Mouse (Mus musculus): Measurements from ENCODE around the gene Lrig3. TPM values are rescaled to one million over a fixed set of nuclear protein-coding genes. Genes with fewer than 3 reads are reported as not detected.

Gene Lrig3
- polyA plus RNA-seq, 1 experiment from 2014 or later: 17.5 TPM

DNA sequence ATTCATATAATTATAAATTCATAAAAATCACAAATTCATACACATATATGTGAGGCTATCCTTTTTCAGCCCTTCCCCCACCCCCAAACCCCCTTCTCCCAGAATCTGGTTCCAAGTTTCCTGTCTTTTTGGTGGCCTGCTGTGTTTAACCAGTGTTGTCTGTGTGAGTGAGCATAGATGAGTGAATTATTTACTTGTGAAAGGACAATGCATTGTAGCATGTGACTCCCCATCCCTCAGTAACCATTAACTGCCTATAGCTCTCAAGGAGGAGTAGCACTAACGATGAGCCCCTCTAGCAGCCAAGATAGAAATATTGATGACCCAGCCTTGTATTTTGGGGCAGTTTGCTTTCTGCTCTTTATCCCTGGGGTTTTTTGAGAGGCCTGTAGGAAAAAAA lies 37.9 kb downstream of the Lrig3 start:
- H3K27me3 ChIP-seq (ENCODE audit: control insufficient read depth, insufficient read depth, low read length): no peaks in the 10 kb centered on the region
- H3K4me1 ChIP-seq (ENCODE audit: control insufficient read depth, insufficient read depth, low read length): peaks cover 6% of the 10 kb centered on the region
- H3K27ac ChIP-seq (ENCODE audit: low read length): no peak overlapping the region; the same call in 1 of the 2 replicates
- no peak for ATAC-seq (ENCODE audit: insufficient read depth, low FRiP score)
- no peak overlapping the region for H3K9ac ChIP-seq (ENCODE audit: low read length)
- H3K9me3 ChIP-seq (replicated peaks; ENCODE audit: control insufficient read depth, low read length): no peaks in the 10 kb centered on the region
- no peak overlapping the region for H3K4me3 ChIP-seq (replicated peaks; ENCODE audit: low read length)
- 53% methylated on average over 1 of the region's 1 CpGs for WGBS
- H3K36me3 ChIP-seq (ENCODE audit: control insufficient read depth, insufficient read depth, low read length): peaks cover 31% of the 10 kb centered on the region
- H3K4me2 ChIP-seq (ENCODE audit: low read depth, low read length): no peak overlapping the region

DNA sequence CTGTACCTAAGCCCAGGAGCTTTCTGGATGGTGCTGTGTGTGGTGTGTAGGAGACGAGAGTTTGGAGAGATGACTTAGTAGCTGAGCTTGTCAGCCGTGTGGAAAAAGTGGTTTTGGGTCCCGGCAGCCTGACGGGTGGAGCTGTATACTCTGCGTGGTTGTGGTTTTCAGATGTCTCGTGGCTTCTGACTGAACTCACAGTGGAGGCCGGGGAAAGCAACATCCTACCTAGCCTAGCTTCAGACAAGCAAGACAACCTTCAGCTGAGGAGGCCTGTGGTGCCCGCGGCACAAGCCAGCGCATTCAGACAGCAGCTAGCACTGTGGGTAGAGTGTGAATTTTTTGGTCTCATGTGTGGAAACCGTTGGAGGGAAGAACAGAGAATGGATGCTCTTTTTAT lies 47.7 kb downstream of the Lrig3 start:
- 84% methylated on average over 11 of the region's 11 CpGs for WGBS
- no peak for ATAC-seq (ENCODE audit: insufficient read depth, low FRiP score)
- no peak overlapping the region for H3K9ac ChIP-seq (ENCODE audit: low read length)
- H3K36me3 ChIP-seq (ENCODE audit: control insufficient read depth, insufficient read depth, low read length): peaks cover 52% of the 10 kb centered on the region
- no peak overlapping the region for H3K27ac ChIP-seq (ENCODE audit: low read length)
- H3K4me1 ChIP-seq (ENCODE audit: control insufficient read depth, insufficient read depth, low read length): no peaks in the 10 kb centered on the region
- H3K27me3 ChIP-seq (ENCODE audit: control insufficient read depth, insufficient read depth, low read length): no peaks in the 10 kb centered on the region
- no peak overlapping the region for H3K4me2 ChIP-seq (ENCODE audit: low read depth, low read length)
- no peak overlapping the region for H3K4me3 ChIP-seq (replicated peaks; ENCODE audit: low read length)
- no peaks in the 10 kb centered on the region for H3K9me3 ChIP-seq (replicated peaks; ENCODE audit: control insufficient read depth, low read length)

DNA sequence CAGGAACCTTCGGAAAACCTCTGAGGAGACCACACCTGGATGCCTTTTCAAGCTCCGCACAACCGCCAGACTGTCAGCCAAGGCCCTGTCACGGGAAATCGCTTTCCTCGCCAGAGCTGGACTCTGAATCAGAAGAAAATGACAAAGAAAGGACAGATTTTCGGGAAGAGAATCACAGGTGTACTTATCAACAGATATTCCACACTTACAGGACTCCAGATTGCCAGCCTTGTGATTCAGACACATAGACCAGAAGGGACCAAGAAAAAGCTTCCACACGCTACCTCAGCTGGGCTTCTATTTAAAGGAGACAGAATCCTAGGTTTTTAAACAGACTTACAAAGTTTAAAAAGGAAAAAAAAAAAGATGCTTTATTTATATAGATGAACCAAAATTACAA lies 48.7 kb downstream of the Lrig3 start:
- Histone ChIP-seq H3K9me3 (replicated peaks; ENCODE audit: control insufficient read depth, low read length) (no peaks in the 10 kb centered on the region), H3K4me3 (replicated peaks; ENCODE audit: low read length) (no peak overlapping the region), H3K9ac (ENCODE audit: low read length) (no peak overlapping the region), H3K36me3 (ENCODE audit: control insufficient read depth, insufficient read depth, low read length) (peaks cover 43% of the 10 kb centered on the region), H3K4me1 (ENCODE audit: control insufficient read depth, insufficient read depth, low read length) (no peaks in the 10 kb centered on the region), H3K4me2 (ENCODE audit: low read depth, low read length) (no peak overlapping the region), H3K27me3 (ENCODE audit: control insufficient read depth, insufficient read depth, low read length) (no peaks in the 10 kb centered on the region), H3K27ac (ENCODE audit: low read length) (no peak overlapping the region)
- 90% methylated on average over 8 of the region's 8 CpGs for WGBS
- ATAC-seq (ENCODE audit: insufficient read depth, low FRiP score): no peak

DNA sequence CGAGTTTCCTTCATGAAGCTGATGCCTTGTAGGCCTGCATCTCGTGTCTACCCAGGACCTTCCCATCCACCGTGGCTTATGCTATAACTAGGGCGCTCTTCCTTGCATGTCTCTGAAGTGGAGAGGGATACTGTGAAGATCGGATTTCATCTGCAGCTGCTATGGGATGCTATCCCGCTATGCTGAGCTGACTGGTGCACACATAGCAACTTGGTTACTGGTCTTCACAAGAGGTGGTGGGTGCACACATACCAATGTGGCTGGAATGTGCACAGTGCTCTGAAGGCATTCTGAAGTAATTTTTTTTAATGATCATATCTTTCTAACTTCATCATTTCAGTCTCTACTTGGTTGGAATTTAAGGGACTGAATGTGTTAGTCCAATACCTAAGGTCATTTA lies 49.7 kb downstream of the Lrig3 start:
- H3K4me3 ChIP-seq (replicated peaks; ENCODE audit: low read length): no peak overlapping the region
- H3K4me1 ChIP-seq (ENCODE audit: control insufficient read depth, insufficient read depth, low read length): no peaks in the 10 kb centered on the region
- no peaks in the 10 kb centered on the region for H3K27me3 ChIP-seq (ENCODE audit: control insufficient read depth, insufficient read depth, low read length)
- peaks cover 35% of the 10 kb centered on the region for H3K36me3 ChIP-seq (ENCODE audit: control insufficient read depth, insufficient read depth, low read length)
- ATAC-seq (ENCODE audit: insufficient read depth, low FRiP score): no peak
- H3K9ac ChIP-seq (ENCODE audit: low read length): no peak overlapping the region
- no peak overlapping the region for H3K27ac ChIP-seq (ENCODE audit: low read length)
- WGBS: 91% methylated on average over 6 of the region's 6 CpGs
- no peak overlapping the region for H3K4me2 ChIP-seq (ENCODE audit: low read depth, low read length)
- H3K9me3 ChIP-seq (replicated peaks; ENCODE audit: control insufficient read depth, low read length): no peaks in the 10 kb centered on the region

DNA sequence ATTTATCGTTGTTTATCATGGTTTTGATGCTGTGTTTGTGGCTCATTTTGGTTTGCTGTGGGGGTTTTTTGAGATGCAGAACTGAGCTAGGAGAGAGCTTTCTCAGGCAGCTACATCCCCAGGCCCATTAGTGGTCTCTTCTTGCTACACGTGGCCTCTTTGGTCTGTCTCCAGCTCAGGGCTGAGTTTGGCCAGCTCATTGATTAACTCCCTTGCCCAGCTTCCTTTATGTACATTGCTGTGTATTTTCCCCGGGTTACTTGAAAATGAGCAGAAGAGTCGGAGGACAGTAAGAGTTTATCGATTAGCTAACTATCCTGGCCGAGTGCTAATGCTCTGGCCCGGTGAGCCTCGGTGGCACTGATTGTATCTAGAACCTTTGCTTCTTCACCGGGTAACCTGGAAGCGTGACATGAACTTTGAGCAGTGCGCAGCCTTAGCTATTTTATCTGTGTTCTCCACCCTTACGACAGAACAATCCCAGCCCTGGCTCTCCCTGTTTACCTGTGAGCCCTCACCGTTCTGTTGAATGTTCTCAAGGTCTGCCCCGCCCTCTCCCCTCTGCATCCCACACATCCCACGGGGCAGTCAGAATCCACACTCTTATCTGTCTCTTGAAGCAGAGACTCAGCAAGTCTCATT lies 53.5 kb downstream of the Lrig3 start:
- peaks cover 14% of the 10 kb centered on the region; the same call in 1 of the 2 replicates for H3K36me3 ChIP-seq (ENCODE audit: control insufficient read depth, insufficient read depth, low read length)
- WGBS: 66% methylated on average over 15 of the region's 15 CpGs
- no peak overlapping the region for H3K4me3 ChIP-seq (replicated peaks; ENCODE audit: low read length)
- H3K9ac ChIP-seq (ENCODE audit: low read length): no peak overlapping the region
- H3K27ac ChIP-seq (ENCODE audit: low read length): no peak overlapping the region; the same call in 1 of the 2 replicates
- no peaks in the 10 kb centered on the region for H3K9me3 ChIP-seq (replicated peaks; ENCODE audit: control insufficient read depth, low read length)
- no peak overlapping the region for H3K4me2 ChIP-seq (ENCODE audit: low read depth, low read length)
- no peaks in the 10 kb centered on the region for H3K4me1 ChIP-seq (ENCODE audit: control insufficient read depth, insufficient read depth, low read length)
- peak; percentile 91; the same call in 1 of the 2 replicates for ATAC-seq (ENCODE audit: insufficient read depth, low FRiP score)
- H3K27me3 ChIP-seq (ENCODE audit: control insufficient read depth, insufficient read depth, low read length): no peaks in the 10 kb centered on the region

DNA sequence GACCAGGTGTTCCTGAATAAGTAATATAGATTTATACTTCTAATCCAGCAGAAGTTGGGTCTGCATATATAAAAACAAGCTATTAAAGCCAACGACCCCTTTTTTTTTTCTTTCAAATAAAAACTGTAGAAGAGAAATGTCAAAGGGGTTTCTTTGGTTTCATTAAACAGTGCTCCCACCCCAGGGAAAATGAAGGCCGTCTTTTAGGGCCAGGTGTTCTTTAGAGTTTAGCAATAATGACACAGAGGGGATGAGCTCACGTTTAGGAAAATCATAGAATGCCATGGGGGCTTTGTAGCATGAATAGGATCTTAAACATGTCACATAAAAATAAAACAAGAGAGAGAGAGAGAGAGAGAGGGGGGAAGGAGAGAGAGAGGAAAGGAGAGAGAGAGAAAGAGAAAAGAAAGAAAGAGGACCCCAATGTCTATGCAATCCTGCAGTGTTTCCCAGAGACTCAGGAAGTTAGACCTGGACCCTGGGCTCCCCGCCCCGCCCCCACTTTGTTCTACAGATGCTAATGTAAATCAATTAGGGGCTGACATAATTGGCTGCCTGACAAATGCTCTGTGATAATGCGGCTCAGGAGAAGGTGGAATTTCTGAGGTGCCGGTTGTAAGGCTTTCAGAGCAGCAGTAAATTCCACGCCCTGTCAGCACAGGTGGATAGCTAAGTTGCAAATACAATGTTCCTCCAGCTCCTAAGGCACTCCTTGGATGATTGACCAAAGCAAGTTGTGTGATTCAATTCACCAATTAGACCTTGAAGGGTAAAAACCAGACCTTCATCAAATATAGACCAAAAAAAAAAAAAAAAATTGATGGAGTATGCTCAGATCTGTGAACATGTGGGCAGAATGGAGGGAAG lies 62.8 kb downstream of the Lrig3 start:
- no peak overlapping the region for H3K27ac ChIP-seq (ENCODE audit: low read length)
- 27% methylated on average over 8 of the region's 8 CpGs for WGBS

DNA sequence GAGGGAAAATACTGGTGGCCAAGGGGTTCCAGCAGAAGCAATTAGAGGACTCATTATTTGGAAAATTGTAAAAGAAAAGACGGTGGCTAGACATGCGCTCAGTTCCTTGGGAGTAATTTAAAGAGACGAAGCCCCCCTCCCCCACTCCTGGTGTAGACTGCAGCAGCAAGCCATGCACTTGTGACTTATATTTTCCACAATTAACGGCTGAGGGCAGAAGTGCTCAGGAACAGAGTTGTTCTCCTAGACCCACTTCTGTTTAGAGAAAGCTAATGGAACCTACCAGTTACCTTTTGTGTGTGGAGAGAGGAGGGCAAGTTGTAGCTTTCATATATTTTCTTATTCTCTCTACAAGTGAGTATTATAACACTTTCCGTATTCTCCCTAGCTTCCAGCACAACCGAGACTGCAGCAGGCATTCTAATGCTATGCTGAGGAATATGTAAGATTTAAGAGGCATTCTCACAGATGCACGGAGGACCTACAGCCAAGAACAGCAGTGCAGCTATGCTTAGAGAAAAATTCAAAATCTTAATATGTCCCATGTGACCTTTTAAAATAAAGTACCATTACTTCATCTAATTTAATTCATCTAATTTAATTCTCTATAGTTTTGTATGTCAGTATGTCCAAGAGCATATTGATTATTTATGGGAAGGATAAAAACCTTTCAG lies 63.6 kb downstream of the Lrig3 start:
- Histone ChIP-seq H3K4me3 (replicated peaks; ENCODE audit: low read length) (no peak overlapping the region), H3K36me3 (ENCODE audit: control insufficient read depth, insufficient read depth, low read length) (no peaks in the 10 kb centered on the region), H3K27me3 (ENCODE audit: control insufficient read depth, insufficient read depth, low read length) (no peaks in the 10 kb centered on the region), H3K9ac (ENCODE audit: low read length) (no peak overlapping the region), H3K4me2 (ENCODE audit: low read depth, low read length) (no peak overlapping the region), H3K4me1 (ENCODE audit: control insufficient read depth, insufficient read depth, low read length) (no peaks in the 10 kb centered on the region), H3K27ac (ENCODE audit: low read length) (no peak overlapping the region), H3K9me3 (replicated peaks; ENCODE audit: control insufficient read depth, low read length) (no peaks in the 10 kb centered on the region)
- no peak for ATAC-seq (ENCODE audit: insufficient read depth, low FRiP score)
- WGBS: 53% methylated on average over 7 of the region's 7 CpGs

More for the DNA sequence above, 62.8 kb downstream of the Lrig3 start:
- no peak overlapping the region for H3K9ac ChIP-seq (ENCODE audit: low read length)
- H3K4me1 ChIP-seq (ENCODE audit: control insufficient read depth, insufficient read depth, low read length): no peaks in the 10 kb centered on the region
- no peaks in the 10 kb centered on the region for H3K9me3 ChIP-seq (replicated peaks; ENCODE audit: control insufficient read depth, low read length)
- no peaks in the 10 kb centered on the region for H3K36me3 ChIP-seq (ENCODE audit: control insufficient read depth, insufficient read depth, low read length)
- peak; percentile 25; the same call in 1 of the 2 replicates for ATAC-seq (ENCODE audit: insufficient read depth, low FRiP score)
- H3K27me3 ChIP-seq (ENCODE audit: control insufficient read depth, insufficient read depth, low read length): no peaks in the 10 kb centered on the region
- no peak overlapping the region for H3K4me2 ChIP-seq (ENCODE audit: low read depth, low read length)
- H3K4me3 ChIP-seq (replicated peaks; ENCODE audit: low read length): no peak overlapping the region

DNA sequence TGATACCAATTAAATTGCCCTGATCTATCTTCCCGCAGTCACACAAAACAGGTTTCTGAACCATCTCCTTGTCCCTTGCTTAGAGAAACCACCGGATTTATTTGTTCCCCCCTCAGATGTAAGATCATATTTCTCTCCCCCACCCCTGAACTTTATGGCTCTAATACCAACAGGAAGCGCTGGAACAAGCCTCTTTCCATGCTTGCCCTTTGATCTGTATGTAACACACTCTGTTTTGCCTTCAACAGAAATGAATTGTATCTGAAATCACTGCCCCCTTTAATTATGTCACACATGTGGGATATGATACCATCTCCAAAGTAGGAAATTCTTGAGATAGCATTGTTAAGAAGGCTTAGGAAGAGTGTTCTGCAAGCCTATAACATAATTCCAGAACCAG lies 90.9 kb downstream of the Lrig3 start:
- H3K4me2 ChIP-seq (ENCODE audit: low read depth, low read length): no peak overlapping the region
- H3K4me1 ChIP-seq (ENCODE audit: control insufficient read depth, insufficient read depth, low read length): no peaks in the 10 kb centered on the region
- no peaks in the 10 kb centered on the region for H3K36me3 ChIP-seq (ENCODE audit: control insufficient read depth, insufficient read depth, low read length)
- H3K27ac ChIP-seq (ENCODE audit: low read length): no peak overlapping the region
- H3K27me3 ChIP-seq (ENCODE audit: control insufficient read depth, insufficient read depth, low read length): no peaks in the 10 kb centered on the region
- H3K9ac ChIP-seq (ENCODE audit: low read length): no peak overlapping the region
- no peak for ATAC-seq (ENCODE audit: insufficient read depth, low FRiP score)
- WGBS: 51% methylated on average over 3 of the region's 3 CpGs
- H3K4me3 ChIP-seq (replicated peaks; ENCODE audit: low read length): no peak overlapping the region
- H3K9me3 ChIP-seq (replicated peaks; ENCODE audit: control insufficient read depth, low read length): no peaks in the 10 kb centered on the region

DNA sequence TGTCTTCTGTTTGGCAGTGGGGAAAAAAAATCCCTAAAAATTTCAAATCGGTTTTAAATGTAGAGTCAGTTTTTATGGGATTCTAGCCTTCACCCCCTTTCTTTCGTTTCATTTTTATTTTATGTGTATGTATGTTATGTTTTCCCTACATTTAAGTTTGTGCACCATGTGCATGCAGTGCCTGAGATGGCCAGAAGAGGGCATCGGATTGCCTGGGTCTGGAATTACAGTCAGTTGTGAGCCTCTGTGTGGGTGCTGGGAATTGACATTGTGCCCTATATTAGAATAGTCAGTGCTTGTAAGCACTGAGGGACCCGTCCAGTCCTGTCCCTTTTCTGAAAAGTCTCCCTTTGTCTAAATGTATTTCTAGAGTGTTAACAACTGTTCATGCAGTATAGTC lies 96.8 kb downstream of the Lrig3 start:
- WGBS: 87% methylated on average over 4 of the region's 4 CpGs
- no peak overlapping the region for H3K9ac ChIP-seq (ENCODE audit: low read length)
- H3K27me3 ChIP-seq (ENCODE audit: control insufficient read depth, insufficient read depth, low read length): no peaks in the 10 kb centered on the region
- no peaks in the 10 kb centered on the region for H3K36me3 ChIP-seq (ENCODE audit: control insufficient read depth, insufficient read depth, low read length)
- H3K4me2 ChIP-seq (ENCODE audit: low read depth, low read length): no peak overlapping the region
- H3K9me3 ChIP-seq (replicated peaks; ENCODE audit: control insufficient read depth, low read length): 0 out of 2 replicates have a peak, but pooled peaks cover 4% of the 10 kb centered on the region
- H3K4me3 ChIP-seq (replicated peaks; ENCODE audit: low read length): no peak overlapping the region
- ATAC-seq (ENCODE audit: insufficient read depth, low FRiP score): no peak
- no peak overlapping the region for H3K27ac ChIP-seq (ENCODE audit: low read length)
- no peaks in the 10 kb centered on the region for H3K4me1 ChIP-seq (ENCODE audit: control insufficient read depth, insufficient read depth, low read length)
